Mouse (Mus musculus) small intestine, adult 2 months (tissue): ENCODE data around the gene Gm7735.

ENCODE experiments used
- CTCF ChIP-seq: fragments of 200-500 bp; IDR thresholded peaks from 2 replicates; pipeline ENCODE4 v1.5.1; 2012; ENCODE audit warnings: low read depth, mild to moderate bottlenecking, control low read depth, inconsistent platforms, low read length, moderate library complexity, mixed read lengths; ENCODE audit not compliant: insufficient replicate concordance, insufficient read length; ENCODE audit errors: extremely low read depth
- POLR2A ChIP-seq: fragments of 200-500 bp; IDR thresholded peaks from 2 replicates; pipeline ENCODE4 v1.6.1; 2012; ENCODE audit warnings: low read depth, mild to moderate bottlenecking, control low read depth, inconsistent platforms, low read length, moderate library complexity

GRCm38 (mm10) chr16:89188621-89189020 lies 19.3 kb downstream of the Gm7735 start:
- TF ChIP-seq CTCF (no peak), POLR2A (no peak)
